Mouse (Mus musculus): ENCODE measurements at regions not wholly inside any gene's neighbourhood (a gene's known extent, or its start where the extent isn't known, plus 50 kb on each side); places are given as distances from the start of the nearest gene placed in this dataset.
"Not testable (repeated sequence)": the region's sequence is repeated elsewhere in the genome, so short reads cannot be mapped to it uniquely, and the experiment has no call there.

DNA sequence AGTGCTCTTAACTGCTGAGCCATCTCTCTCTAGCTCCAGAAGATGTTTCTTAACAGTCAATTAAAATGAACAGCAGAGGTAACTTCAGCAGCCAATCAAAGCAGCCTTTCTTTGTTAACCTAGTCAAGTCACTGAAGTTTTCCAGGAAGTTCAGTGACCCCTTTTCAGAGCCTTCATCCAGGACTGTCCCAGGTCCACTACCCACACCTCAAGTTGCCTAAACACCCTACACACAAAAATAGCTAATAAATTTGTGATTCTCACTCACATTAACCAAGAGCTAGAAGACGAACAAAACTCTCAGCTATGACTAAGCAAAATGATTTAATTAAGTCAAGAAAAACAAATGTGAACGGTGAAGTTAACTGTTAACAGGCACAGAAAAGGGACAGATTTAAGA, 214.0 kb upstream of the Smim15 start:
- DNase-seq: no peak

- DNase-seq: no peak
These were observed 214.4 kb upstream of the Smim15 start for GRCm38 (mm10) chr13:107829861-107830260.

GRCm38 (mm10) chr13:107825636-107826035, 218.6 kb upstream of the Smim15 start:
- no peak for DNase-seq

- DNase-seq: no peak
These were observed 220.9 kb upstream of the Smim15 start for GRCm38 (mm10) chr13:107823342-107823741.

DNA sequence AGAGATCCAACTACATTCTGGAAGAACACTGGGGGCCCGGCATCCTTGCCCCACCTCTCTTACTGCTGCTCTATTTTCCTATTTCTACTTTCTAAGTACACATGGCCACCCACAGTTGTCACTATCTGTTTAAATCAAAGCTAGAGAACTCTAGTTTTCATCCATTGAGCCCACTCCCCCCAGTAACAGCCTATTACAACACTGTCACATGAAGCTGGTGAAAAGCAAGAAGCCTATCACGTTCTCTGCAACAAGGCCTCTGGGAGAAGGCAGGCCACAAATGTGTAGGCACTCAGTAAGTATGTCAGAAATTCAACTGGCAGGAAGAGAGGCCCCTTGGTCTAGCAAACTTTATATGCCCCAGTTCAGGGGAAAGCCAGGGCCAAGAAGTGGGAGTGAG, 222.0 kb upstream of the Smim15 start:
- no peak for DNase-seq

GRCm38 (mm10) chr13:107813562-107814161, 230.6 kb upstream of the Smim15 start:
- no peak for DNase-seq

DNA sequence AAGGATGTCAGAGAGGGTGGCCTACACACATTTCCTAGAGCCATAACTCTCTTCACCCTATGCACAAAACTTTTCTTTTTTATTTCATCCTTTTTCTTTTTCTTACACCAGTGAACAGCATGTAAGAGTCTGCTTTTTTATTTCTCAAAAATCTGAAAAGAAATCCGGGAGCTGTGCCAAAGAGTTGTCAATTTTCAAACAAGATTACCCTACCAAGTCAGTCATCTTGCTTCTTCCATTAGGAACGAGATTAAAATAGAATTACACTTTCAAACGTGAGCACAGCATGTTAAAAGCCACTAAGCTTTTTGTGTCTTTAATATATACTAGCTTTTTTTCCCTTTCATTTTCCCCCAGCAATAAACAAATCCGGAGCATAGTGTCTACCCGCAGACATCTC, 232.2 kb upstream of the Smim15 start:
- no peak for DNase-seq

DNA sequence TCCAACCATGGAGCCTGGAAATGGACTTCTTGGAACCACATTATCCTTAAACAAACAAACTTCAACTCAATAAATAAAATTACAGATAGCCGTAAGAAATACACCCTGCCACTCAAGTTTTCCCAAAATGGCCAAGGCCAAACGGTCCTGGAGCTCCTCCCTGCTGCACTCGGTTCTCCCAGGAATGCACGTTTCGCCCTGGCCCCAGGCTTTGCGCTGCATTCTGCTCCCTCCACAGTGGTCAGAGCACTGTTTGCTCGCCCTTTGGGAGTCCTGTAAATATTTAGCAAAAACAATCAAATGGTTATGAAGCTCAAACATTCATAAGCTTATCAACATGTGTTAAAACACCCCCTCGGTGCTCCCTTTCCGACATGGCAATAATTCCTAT, 233.4 kb upstream of the Smim15 start:
- no peak for DNase-seq

DNA sequence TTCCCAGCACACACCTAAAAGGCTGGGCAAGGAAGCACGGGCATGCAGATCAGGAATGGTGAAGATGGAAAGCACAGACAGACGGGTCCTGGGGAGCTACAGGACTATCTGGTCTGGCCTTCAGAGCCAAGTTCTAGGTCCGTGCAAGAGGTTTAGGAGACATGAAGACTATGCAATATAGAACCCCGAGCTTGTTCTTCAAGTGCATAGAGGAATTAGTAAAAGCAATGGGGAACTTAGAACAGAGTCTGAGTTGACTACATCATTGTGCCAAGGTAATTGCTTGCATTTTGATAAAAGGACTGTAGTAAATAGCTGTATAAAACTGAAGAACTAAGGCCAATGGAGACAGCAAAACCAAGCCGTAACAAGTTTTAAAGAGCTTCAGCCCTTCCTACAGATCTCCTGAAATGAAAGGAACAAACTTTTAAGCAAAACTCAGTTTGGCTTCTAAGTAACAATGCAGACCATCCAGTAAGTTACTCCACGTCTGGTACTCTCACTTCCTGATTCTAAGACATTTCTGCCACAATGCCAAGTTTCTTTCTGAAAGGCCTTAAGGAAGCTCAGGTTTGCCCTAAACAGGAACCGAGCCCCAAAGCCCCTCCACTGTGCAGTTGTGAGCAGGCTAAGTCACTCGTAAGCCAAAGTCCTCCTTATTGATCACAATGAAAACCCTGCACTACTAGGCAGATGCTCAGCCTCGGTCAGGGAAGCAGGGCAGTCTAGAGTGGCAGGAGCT, 234.0 kb upstream of the Smim15 start:
- no peak for DNase-seq

DNA sequence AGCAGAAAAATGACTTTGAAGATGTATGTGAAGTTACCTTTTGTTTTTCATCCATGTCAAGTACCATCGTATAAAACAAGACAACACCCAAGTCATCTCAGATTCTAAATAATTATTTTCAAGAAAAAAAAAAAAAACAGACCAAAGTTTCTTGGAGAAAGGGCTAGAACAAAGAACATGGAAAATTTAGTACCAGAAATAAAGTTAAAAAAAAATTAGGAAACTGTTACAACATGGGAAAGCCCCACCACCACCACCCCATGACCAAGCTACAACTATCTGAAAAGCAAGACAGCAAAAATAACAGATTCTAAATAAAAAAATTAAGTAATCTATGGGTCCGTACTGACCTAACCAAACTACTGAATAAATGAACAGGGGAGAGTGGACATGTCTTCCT, 235.3 kb upstream of the Smim15 start:
- DNase-seq: no peak

- no peak for DNase-seq
These were observed 239.8 kb upstream of the Smim15 start for GRCm38 (mm10) chr13:107804418-107804817.

DNA sequence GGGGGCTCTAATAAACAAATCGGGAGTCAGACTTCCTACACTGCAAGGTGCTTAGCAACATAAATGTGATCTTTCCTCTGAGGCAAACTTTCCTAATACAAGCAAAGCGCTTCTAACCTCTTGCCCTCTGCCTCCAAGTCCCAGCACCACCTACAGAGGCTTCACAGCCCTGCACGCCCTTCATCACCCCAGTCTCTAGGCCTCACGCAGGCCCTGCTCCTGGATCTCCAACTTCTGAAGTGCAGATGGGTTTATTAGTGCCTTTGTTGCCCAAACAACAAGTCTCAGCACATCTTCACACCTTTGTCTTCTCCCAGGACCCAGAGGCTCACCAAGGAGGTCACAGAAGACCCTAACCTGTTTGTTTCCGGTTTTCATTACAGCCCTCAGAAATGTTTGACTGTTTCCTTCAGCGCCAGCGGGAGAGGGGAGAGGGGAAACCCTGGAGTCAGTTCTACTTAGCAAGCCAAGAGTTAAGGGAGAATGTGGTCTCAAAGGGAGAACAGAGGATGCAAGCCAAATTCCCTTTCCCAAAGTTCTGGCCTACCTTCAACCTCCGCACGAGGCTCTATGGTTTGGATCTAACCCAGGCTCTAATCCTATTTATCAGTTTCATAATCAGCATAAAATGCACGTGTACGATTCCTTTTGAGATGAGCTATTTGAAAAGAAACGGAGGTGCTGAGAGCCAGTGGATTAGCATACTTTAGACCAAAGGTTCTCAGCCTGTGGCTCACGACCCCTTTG, 244.9 kb upstream of the Smim15 start:
- DNase-seq: no peak

DNA sequence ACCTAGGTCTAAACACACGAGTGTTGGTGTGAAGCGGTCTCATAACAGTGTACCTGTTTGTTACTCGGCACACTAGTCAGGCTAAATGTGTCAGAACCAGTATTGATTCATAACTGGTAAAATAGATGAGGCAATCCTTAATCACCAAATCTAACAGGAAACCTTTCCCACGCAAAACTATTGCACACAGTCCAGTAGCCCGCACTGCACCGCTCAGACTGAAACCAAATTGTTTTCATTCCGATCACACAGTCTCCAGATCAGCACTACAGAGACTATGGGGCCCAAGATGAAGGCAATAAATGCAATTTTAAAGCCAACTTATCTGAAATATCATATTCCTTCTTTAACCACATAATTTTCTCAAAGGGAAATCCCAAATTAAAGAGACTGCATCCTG, 246.1 kb upstream of the Smim15 start:
- DNase-seq: no peak

GRCm38 (mm10) chr13:107795516-107795915, 248.7 kb upstream of the Smim15 start:
- no peak for DNase-seq

GRCm38 (mm10) chr13:107791770-107792169, 252.5 kb upstream of the Smim15 start:
- no peak for DNase-seq

DNA sequence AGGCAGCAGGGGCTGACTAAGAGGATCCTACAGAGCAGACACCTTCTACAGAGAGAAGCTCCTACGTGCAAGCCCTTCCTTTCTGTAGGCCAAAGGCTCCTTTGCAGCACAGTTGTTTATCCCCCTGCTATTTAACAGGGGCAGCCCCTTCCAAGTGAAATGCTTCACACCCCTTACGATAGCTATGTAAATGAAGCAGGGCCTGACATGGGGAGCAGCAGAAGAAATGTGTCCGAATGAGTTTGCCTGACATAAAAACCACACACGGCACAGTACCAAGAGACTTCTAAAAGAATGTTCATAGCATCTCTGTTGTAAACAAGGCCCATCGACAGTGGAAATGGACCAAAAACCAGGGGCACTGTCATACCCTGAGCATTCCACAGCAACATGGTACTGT, 259.3 kb upstream of the Smim15 start:
- no peak for DNase-seq

- no peak for DNase-seq
These were observed 262.5 kb upstream of the Smim15 start for GRCm38 (mm10) chr13:107781741-107782140.

GRCm38 (mm10) chr13:107781221-107781620, 263.0 kb upstream of the Smim15 start:
- no peak for DNase-seq

GRCm38 (mm10) chr13:107779591-107779990, 264.7 kb upstream of the Smim15 start:
- DNase-seq: no peak

DNA sequence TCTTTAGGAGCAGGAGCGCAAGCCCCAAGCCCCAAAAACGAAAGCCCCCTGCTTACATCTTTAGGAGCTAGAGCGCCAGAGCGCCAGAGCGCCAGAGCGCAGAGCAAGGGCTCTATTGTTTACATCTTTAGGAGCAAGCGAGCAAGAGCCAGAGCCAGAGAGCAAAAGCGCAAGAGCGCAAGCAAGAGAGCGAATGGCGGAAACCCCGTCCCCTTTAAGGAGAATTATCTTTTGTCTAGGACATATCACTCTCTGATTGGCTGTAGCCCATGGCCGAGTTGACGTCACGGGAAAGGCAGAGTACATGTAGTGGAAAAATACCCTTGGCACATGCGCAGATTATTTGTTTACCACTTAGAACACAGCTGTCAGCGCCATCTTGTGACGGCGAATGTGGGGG, 269.7 kb upstream of the Smim15 start:
- not testable (repeated sequence) for DNase-seq

DNA sequence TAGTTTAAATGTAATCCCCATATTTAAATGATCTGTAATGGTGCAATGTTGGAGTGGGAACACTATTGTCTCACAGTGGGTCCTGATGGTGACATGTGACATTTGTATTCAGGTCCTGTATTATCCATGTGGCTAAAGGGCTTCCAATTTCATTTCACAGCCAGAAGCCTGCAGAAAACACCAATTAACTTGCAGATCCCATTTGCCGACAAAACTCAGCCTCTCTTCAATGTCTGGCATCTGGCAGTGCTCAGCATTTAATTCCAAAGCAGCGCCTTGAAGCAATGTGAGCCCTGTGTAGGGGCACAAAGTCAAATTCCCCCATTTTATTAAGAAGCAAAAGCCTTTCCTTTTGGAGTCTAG, 277.0 kb upstream of the Smim15 start:
- no peak for DNase-seq

DNA sequence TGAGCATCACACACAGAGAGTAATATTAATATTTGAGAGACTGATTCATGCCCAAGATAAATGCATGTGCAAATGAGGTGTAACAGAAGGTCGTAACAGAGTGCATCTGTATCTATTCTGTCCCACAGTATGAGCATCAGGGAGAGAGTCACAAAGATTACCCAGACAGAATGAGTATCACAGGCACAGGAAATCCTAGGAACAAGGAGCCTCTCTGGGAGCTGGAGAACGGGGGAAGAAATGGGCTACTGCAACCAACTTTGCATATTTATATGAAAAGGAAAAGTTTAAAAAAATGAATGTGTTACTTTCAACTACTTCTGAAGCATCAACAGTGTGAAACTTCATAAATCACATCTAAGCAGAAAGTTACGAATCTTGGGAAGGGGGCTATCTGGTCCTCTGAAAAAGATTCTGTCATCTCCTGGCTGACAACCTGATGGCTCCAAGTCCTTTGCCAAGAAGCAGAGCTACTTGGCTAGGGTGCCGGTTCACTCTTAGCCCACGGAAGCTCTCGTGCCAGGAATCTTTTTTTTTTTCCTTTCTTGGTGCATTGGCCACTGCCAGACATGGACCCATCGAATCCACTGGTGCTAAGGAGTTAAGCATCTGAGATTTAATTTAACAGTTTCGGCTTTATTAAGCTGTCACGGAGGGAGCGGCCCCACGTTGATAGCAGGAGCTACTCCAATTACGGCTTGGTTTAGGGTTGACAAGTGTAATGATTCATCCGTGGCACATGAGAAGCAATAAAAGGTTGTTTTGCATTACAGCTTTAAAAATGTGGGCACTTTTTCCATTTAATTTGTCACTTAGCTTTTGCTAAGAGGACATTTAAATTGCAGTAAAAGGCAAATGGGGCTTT, 277.6 kb upstream of the Smim15 start:
- no peak for DNase-seq

DNA sequence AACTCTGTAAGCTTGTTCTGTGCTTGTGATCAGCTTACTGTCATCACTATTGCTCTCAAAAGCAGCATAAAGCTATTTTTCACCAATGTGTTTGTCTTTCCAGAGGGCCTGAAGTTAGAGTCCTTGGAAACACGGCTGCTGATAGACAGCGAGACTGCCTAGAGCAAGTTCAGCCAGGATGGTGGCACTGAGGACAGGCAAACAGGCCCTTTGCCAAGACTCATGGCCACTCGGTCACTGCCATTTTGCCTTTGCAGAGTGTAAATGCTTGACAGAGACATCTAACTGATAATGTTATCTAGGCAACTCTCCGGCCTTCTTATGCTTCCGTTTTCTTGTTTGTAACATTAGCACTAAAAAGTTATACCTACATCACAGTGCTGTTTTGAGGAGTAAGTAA, 280.3 kb upstream of the Smim15 start:
- no peak for DNase-seq
